8 mouse cellular contexts compared by ENCODE assay signal in genomic region chr5:111262574-111263239, GRCm38 (mm10).
DNase-seq lines count a peak whose midpoint lies in the region; ATAC-seq lines count a peak whose summit lies in the region.

No protein-coding gene starts in this region.

- intact Hi-C loops in gastrocnemius, postnatal 14 days (cut with DNase I; ENCODE audit: low total_unique reads): no loop called here

- H3K4me2 ChIP-seq in forebrain, embryonic 15.5 days (replicated peaks): no peak overlapping the region
- no peak overlapping the region for H3K4me2 ChIP-seq in liver, embryonic 13.5 days
- H3K4me2 ChIP-seq in neural tube, embryonic 14.5 days (ENCODE audit: low read depth, low read length): no peak overlapping the region

- peaks cover 28% of the 10 kb centered on the region for H3K4me1 ChIP-seq in forebrain, embryonic 15.5 days
- peaks cover 19% of the 10 kb centered on the region for H3K4me1 ChIP-seq in liver, embryonic 13.5 days (replicated peaks)
- peaks cover 26% of the 10 kb centered on the region; the same call in 1 of the 2 replicates for H3K4me1 ChIP-seq in neural tube, embryonic 14.5 days (ENCODE audit: control insufficient read depth, insufficient read depth, low read length)

- peaks cover 9% of the 10 kb centered on the region; the same call in 1 of the 2 replicates for H3K36me3 ChIP-seq in forebrain, embryonic 15.5 days
- H3K36me3 ChIP-seq in liver, embryonic 13.5 days: no peaks in the 10 kb centered on the region
- H3K36me3 ChIP-seq in neural tube, embryonic 14.5 days (ENCODE audit: control insufficient read depth, insufficient read depth, low read length): peaks cover 8% of the 10 kb centered on the region

- peak; percentile 26; the same call in 1 of the 2 replicates for ATAC-seq in forebrain, embryonic 15.5 days (replicated peaks)
- ATAC-seq in liver, embryonic 13.5 days (ENCODE audit: low read depth): no peak
- no peak for ATAC-seq in neural tube, embryonic 14.5 days (ENCODE audit: low read depth)

- peak; percentile 40 for DNase-seq in gastrocnemius, postnatal 14 days
- no peak for DNase-seq in gastrocnemius, adult 18-20 months (ENCODE audit: low spot score)
- peak; percentile 29 for DNase-seq in induced T-regulatory cell, adult 2 months (ENCODE audit: low read depth)
- no peak for DNase-seq in liver, embryonic 13.5 days
- DNase-seq in urinary bladder, postnatal 4 days (ENCODE audit: low spot score in 2 of 2): no peak
- no peak for DNase-seq in layer of hippocampus, adult 8-10 months (ENCODE audit: low spot score in 2 of 2)

- H3K4me3 ChIP-seq in forebrain, embryonic 15.5 days: no peak overlapping the region
- H3K4me3 ChIP-seq in liver, embryonic 13.5 days (replicated peaks): no peak overlapping the region
- no peak overlapping the region for H3K4me3 ChIP-seq in neural tube, embryonic 14.5 days (ENCODE audit: low read depth, low read length)

- H3K9me3 ChIP-seq in forebrain, embryonic 15.5 days: no peaks in the 10 kb centered on the region
- H3K9me3 ChIP-seq in liver, embryonic 13.5 days (replicated peaks): no peaks in the 10 kb centered on the region
- no peaks in the 10 kb centered on the region for H3K9me3 ChIP-seq in neural tube, embryonic 14.5 days (ENCODE audit: control insufficient read depth, low read length)

- no peaks in the 10 kb centered on the region for H3K27me3 ChIP-seq in forebrain, embryonic 15.5 days
- H3K27me3 ChIP-seq in liver, embryonic 13.5 days: no peaks in the 10 kb centered on the region
- H3K27me3 ChIP-seq in neural tube, embryonic 14.5 days (ENCODE audit: control insufficient read depth, insufficient read depth, low read length): no peaks in the 10 kb centered on the region

- H3K9ac ChIP-seq in forebrain, embryonic 15.5 days (replicated peaks): no peak overlapping the region
- H3K9ac ChIP-seq in liver, embryonic 13.5 days: no peak overlapping the region
- H3K9ac ChIP-seq in neural tube, embryonic 14.5 days (replicated peaks; ENCODE audit: low read depth, low read length): no peak overlapping the region

- peak overlapping the region; percentile 80 for H3K27ac ChIP-seq in forebrain, embryonic 15.5 days (replicated peaks)
- H3K27ac ChIP-seq in liver, embryonic 13.5 days: peak overlapping the region; percentile 68
- H3K27ac ChIP-seq in neural tube, embryonic 14.5 days (ENCODE audit: low read depth, low read length): peak overlapping the region; percentile 72

- 19% methylated on average over 11 of the region's 11 CpGs for WGBS in forebrain, embryonic 15.5 days
- 29% methylated on average over 11 of the region's 11 CpGs for WGBS in liver, embryonic 13.5 days (ENCODE audit: insufficient replicate concordance)
- 17% methylated on average over 11 of the region's 11 CpGs for WGBS in neural tube, embryonic 14.5 days

Comparison
In these comparisons a context has a peak if more than half of its experiments do, and no peak if none do; other contexts are left out.
1. DNase-seq: peak in gastrocnemius, postnatal 14 days (single experiment) and induced T-regulatory cell, adult 2 months (single experiment); none in gastrocnemius, adult 18-20 months (single experiment), liver, embryonic 13.5 days (single experiment), urinary bladder, postnatal 4 days (0 of 2) and layer of hippocampus, adult 8-10 months (0 of 2).
2. Peak in every context shown above with its lines, with median percentiles within 50 percentile points of each other: H3K27ac ChIP-seq.